Comparison of ENCODE assay signal across 17 mouse cellular contexts in genomic region chr6:50961592-50961991, GRCm38 (mm10).
DNase-seq lines count a peak whose midpoint lies in the region; ATAC-seq lines count a peak whose summit lies in the region.
"Had no signal": no experiment of that assay in that cellular context is flagged by ENCODE, and none has a peak within 500 bp of the region (broad histone marks: within the 10 kb centered on the region; RNA-seq: fewer than 3 reads in every experiment).

No protein-coding gene starts in this region.

- ATAC-seq in hindbrain, embryonic 13.5 days (ENCODE audit: low FRiP score), result no peak
- ATAC-seq in embryonic facial prominence, embryonic 15.5 days (ENCODE audit: insufficient number of reproducible peaks, low FRiP score, low TSS enrichment, low read depth), result no peak
- ATAC-seq: forebrain, embryonic 13.5 days; hindbrain, embryonic 16.5 days; inflammation-experienced regulatory T-cells, adult 6 months; intestine, postnatal 0 days had no signal

- no peak for DNase-seq in hindbrain, embryonic 10.5 days (ENCODE audit: low spot score)
- DNase-seq in NIH3T3 (ENCODE audit: low read depth), result peak; percentile 61
- DNase-seq in embryonic facial prominence, embryonic 10.5 days (ENCODE audit: low spot score), result no peak
- DNase-seq in yolk sac, embryonic 10.5 days (ENCODE audit: low spot score), result no peak
- DNase-seq: adrenal gland, postnatal 14 days; cerebellum, adult 11-12 months; cerebellum, adult 9-10 months; cerebellum, postnatal 25 days; gastrocnemius, postnatal 10 days; heart, adult 2 months had no signal

- no peaks in the 10 kb centered on the region for H3K9me3 ChIP-seq in hindbrain, embryonic 10.5 days
- no peaks in the 10 kb centered on the region for H3K9me3 ChIP-seq in hindbrain, embryonic 13.5 days
- no peaks in the 10 kb centered on the region for H3K9me3 ChIP-seq in embryonic facial prominence, embryonic 10.5 days
- no peaks in the 10 kb centered on the region for H3K9me3 ChIP-seq in embryonic facial prominence, embryonic 15.5 days (replicated peaks)
- H3K9me3 ChIP-seq: forebrain, embryonic 13.5 days; heart, embryonic 12.5 days had no signal

- no peaks in the 10 kb centered on the region for H3K36me3 ChIP-seq in hindbrain, embryonic 10.5 days
- no peaks in the 10 kb centered on the region for H3K36me3 ChIP-seq in hindbrain, embryonic 13.5 days
- no peaks in the 10 kb centered on the region for H3K36me3 ChIP-seq in embryonic facial prominence, embryonic 10.5 days (replicated peaks)
- H3K36me3 ChIP-seq in embryonic facial prominence, embryonic 15.5 days, result no peaks in the 10 kb centered on the region
- H3K36me3 ChIP-seq: heart, embryonic 12.5 days had no signal

- no peaks in the 10 kb centered on the region for H3K27me3 ChIP-seq in hindbrain, embryonic 10.5 days (ENCODE audit: insufficient read depth, poor library complexity, severe bottlenecking)
- H3K27me3 ChIP-seq in hindbrain, embryonic 13.5 days, result no peaks in the 10 kb centered on the region
- H3K27me3 ChIP-seq in embryonic facial prominence, embryonic 10.5 days (replicated peaks; ENCODE audit: low read depth, poor library complexity, severe bottlenecking), result no peaks in the 10 kb centered on the region
- no peaks in the 10 kb centered on the region for H3K27me3 ChIP-seq in embryonic facial prominence, embryonic 15.5 days
- H3K27me3 ChIP-seq: forebrain, embryonic 13.5 days; heart, embryonic 12.5 days had no signal

- peak overlapping the region; percentile 29; the same call in 1 of the 2 replicates for H3K27ac ChIP-seq in hindbrain, embryonic 10.5 days
- H3K27ac ChIP-seq in hindbrain, embryonic 13.5 days, result no peak overlapping the region
- peak overlapping the region; percentile 73 for H3K27ac ChIP-seq in embryonic facial prominence, embryonic 10.5 days (replicated peaks)
- peak overlapping the region; percentile 18; the same call in 1 of the 2 replicates for H3K27ac ChIP-seq in embryonic facial prominence, embryonic 15.5 days (replicated peaks)
- H3K27ac ChIP-seq: forebrain, embryonic 13.5 days; heart, adult 2 months had no signal

- 87% methylated on average over 6 of the region's 6 CpGs for WGBS in hindbrain, embryonic 10.5 days
- WGBS in hindbrain, embryonic 13.5 days, result 78% methylated on average over 6 of the region's 6 CpGs
- WGBS in embryonic facial prominence, embryonic 10.5 days, result 79% methylated on average over 6 of the region's 6 CpGs
- 47% methylated on average over 6 of the region's 6 CpGs for WGBS in embryonic facial prominence, embryonic 15.5 days

- H3K9ac ChIP-seq in hindbrain, embryonic 13.5 days, result no peak overlapping the region
- no peak overlapping the region for H3K9ac ChIP-seq in embryonic facial prominence, embryonic 15.5 days
- H3K9ac ChIP-seq: forebrain, embryonic 13.5 days; heart, embryonic 12.5 days had no signal

- peaks cover 25% of the 10 kb centered on the region for H3K4me1 ChIP-seq in hindbrain, embryonic 10.5 days (replicated peaks)
- 0 out of 2 replicates have a peak, but pooled peaks cover 2% of the 10 kb centered on the region for H3K4me1 ChIP-seq in hindbrain, embryonic 13.5 days (replicated peaks)
- peaks cover 55% of the 10 kb centered on the region for H3K4me1 ChIP-seq in embryonic facial prominence, embryonic 10.5 days
- 0 out of 2 replicates have a peak, but pooled peaks cover 3% of the 10 kb centered on the region for H3K4me1 ChIP-seq in embryonic facial prominence, embryonic 15.5 days

- H3K4me3 ChIP-seq in hindbrain, embryonic 10.5 days, result no peak overlapping the region
- no peak overlapping the region for H3K4me3 ChIP-seq in hindbrain, embryonic 13.5 days
- H3K4me3 ChIP-seq in embryonic facial prominence, embryonic 10.5 days, result no peak overlapping the region
- no peak overlapping the region for H3K4me3 ChIP-seq in embryonic facial prominence, embryonic 15.5 days (replicated peaks)
- H3K4me3 ChIP-seq: forebrain, embryonic 13.5 days; heart, adult 2 months; heart, embryonic 12.5 days had no signal

- H3K4me2 ChIP-seq in hindbrain, embryonic 13.5 days, result no peak overlapping the region
- no peak overlapping the region for H3K4me2 ChIP-seq in embryonic facial prominence, embryonic 15.5 days (replicated peaks)
- H3K4me2 ChIP-seq: forebrain, embryonic 13.5 days; heart, embryonic 12.5 days had no signal
